Mouse (Mus musculus) layer of hippocampus, adult 11-12 months (tissue): Measurements from ENCODE around the gene Rassf1.
"Not testable (repeated sequence)": the region's sequence is repeated elsewhere in the genome, so short reads cannot be mapped to it uniquely, and the experiment has no call there.

Experiments used
- DNase-seq: peaks from one replicate; pipeline ENCODE4 v3.0.0; 2022; ENCODE audit warnings: low spot score

Rassf1 gene

DNA sequence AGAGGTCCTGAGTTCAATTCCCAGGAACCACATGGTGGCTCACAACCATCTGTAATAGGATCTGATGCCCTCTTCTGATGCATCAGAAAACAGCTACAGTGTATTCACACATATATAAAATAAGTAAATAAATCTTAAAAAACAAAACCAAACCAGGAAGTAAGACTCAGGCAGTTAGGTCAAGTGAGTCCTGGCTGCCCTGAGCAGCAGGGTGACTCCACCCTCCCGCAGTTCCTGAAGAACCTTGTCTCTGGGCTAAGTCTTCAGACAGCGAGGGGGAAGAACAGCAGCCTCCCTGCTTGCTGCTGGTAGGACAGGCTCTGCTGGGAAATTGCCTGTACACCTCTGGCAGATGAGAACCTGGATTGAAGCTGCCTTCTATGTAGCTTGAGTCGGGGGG is 5.0 kb downstream of the Rassf1 start:
- DNase-seq = no peak

GRCm38 (mm10) chr9:107563029-107563581 is 11.8 kb downstream of the Rassf1 start, which contains the start of gene Tusc2:
TSS of gene Tusc2 (plus strand) at chr9:107563255.
- DNase-seq = peak; percentile 96

DNA sequence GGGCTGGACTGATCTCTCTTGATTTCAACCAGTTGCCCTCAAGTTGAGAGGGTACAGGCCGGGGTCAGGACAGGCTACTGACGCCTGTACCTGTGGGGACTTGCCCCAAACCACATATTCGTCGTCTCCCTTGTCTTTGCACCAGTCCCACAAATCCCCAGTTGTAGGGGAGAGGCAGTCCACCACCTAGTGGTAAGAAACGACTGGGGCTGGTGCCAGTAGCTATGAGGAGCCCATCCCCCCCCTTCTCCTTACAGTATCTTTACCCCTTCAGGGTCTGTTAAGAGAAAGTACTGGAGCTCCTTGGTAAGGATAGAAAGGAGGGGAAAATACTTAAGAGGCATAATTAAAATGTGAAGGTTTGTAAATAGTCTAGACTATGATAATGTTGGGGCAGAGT is 14.2 kb downstream of the Rassf1 start:
- not testable (repeated sequence) for DNase-seq

GRCm38 (mm10) chr9:107566041-107566709 is 14.8 kb downstream of the Rassf1 start:
- DNase-seq = peak; percentile 76

DNA sequence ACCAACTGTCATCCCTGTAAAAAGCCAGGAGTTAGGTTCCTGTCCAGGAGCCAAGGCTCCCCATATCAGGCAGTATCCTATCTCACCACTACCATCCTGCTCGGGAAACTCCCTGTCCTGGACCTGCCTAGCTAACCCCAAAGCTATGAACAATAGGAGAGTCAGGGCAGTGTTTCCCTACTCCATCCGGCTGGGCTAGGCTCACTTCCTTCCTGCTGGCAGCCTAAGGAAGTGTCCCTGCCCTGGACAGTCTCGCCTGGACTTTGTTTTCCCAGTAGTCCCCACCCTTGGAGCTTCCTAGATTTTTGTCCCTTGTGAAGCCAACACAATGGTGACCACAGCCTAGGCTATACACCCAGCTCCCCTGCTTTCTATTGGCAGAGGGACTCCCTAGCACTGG is 15.5 kb downstream of the Rassf1 start:
- no peak for DNase-seq

DNA sequence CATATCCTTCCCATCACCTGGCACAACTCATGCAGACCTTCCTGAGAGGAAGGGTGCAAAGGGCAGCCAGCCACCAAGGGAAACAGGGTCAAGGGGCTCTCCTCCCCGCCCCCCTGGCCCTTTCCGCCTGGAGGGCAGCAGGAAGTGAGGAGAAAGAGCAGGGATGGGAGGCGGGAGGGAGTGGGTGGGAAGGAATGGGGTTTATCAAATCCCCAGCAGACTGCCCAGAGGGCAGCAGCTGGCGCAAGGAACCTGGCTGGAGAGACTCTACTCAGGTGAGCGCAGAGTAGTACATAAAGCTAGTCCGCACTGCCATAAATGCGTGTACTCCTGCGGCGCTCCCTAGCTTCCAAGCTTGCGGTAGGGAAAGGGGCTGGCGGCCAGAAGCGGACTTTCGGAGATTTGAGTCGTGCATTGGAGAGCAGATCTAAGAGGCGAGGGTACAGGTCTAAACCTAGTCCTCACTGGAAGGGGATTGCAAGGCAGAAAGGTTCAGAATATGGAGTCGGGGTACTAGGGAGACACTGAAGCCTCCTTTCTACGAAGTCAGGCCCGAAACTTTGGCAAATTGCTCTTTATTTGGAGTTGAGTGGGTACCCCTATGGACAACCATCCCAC is 16.5 kb downstream of the Rassf1 start, which contains the start of gene Hyal2:
Hyal2 (plus strand) TSS at position 244 of the 618 bp plus-strand sequence.
- DNase-seq = no peak

GRCm38 (mm10) chr9:107568331-107569261 is 17.2 kb downstream of the Rassf1 start:
- peak; percentile 87 for DNase-seq

GRCm38 (mm10) chr9:107569270-107569669 is 17.9 kb downstream of the Rassf1 start:
- no peak for DNase-seq

DNA sequence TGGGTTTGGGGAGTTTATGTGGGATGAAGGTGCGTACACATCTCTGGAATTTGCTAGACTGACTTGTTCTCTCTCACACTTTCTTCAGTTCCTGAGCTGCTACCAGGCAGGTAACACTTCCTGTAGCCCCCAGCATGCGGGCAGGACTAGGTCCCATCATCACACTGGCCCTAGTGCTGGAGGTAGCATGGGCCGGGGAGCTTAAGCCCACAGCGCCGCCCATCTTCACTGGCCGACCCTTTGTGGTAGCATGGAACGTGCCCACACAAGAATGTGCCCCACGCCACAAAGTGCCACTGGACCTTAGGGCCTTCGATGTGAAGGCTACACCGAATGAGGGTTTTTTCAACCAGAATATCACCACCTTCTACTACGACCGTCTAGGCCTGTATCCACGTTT is 18.7 kb downstream of the Rassf1 start:
- no peak for DNase-seq

- DNase-seq = no peak
Measured at GRCm38 (mm10) chr9:107570845-107571244, 19.5 kb downstream of the Rassf1 start.

DNA sequence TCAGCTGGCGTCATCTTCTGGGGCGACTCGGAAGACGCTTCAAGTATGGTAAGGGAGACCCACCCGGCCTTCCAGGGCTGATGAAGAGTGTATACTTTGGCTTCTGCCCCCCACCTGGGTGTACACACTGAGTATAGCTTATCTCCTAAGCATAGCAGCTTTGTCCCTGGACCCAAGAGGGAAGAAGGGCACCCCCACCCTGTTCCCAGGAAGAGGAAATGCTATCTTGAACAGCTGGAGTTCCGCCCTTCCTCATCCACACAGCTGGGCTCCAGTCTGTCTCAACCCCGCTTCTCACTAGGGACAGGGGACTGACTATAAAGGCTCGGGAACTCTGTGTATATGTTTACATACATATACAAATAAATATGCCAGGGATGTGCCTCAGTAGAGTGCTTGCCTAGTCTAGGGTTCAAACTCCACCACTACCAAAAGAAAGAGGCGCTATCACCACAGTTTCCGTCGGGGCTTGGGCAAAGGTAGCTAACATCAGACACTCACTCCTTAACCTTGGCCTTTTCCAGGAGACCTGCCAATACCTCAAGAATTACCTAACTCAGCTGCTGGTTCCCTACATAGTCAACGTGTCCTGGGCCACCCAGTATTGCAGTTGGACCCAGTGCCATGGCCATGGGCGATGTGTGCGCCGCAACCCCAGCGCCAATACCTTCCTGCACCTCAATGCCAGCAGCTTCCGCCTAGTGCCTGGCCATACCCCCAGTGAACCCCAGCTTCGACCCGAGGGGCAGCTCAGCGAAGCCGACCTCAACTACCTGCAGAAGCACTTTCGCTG is 20.4 kb downstream of the Rassf1 start:
- DNase-seq = no peak

- DNase-seq = no peak
Measured at GRCm38 (mm10) chr9:107572327-107572662, 20.9 kb downstream of the Rassf1 start.

GRCm38 (mm10) chr9:107573774-107574173 is 22.4 kb downstream of the Rassf1 start:
- DNase-seq = not testable (repeated sequence)

GRCm38 (mm10) chr9:107575579-107576356 is 24.4 kb downstream of the Rassf1 start:
- DNase-seq = no peak

- DNase-seq = peak; percentile 48
Measured at GRCm38 (mm10) chr9:107576357-107577107, 25.2 kb downstream of the Rassf1 start, which contains the start of gene Hyal1. TSS of gene Hyal1 (plus strand) at chr9:107576927.

GRCm38 (mm10) chr9:107577871-107578270 is 26.5 kb downstream of the Rassf1 start:
- DNase-seq = no peak

DNA sequence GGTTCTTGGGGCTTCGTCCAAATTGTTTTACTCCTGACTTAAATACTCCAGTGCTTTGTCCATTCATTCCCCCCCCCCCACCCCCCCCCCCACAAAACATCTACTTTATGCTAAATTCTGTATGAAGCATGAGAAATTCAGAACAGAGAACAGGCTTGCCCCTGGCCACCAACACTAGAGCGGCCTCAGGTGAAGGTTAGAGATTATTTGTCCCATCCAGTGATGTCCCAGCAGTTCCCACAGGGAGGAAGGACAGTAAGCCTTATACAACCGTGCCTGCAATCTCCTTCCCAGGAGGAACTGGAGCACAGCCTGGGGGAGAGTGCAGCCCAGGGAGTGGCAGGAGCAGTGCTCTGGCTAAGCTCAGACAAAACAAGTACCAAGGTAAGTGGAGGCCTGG is 27.2 kb downstream of the Rassf1 start, which contains the start of gene Naa80:
Naa80 (plus strand) TSS at position 301 of the 400 bp plus-strand sequence.
- DNase-seq = no peak

- DNase-seq = no peak
Measured at GRCm38 (mm10) chr9:107579023-107579900, 27.9 kb downstream of the Rassf1 start.
